Mouse (Mus musculus) heart, postnatal 0 days (tissue): ENCODE data around the gene Gm28043.

Experiments used
- CTCF ChIP-seq: IDR thresholded peaks from 2 replicates; pipeline ENCODE4 v1.5.1; 2016; ENCODE audit warnings: antibody characterized with exemption, control low read depth, low read depth
- EP300 ChIP-seq: IDR thresholded peaks from 2 replicates; pipeline ENCODE4 v1.6.1; 2016; ENCODE audit warnings: antibody characterized with exemption, low read depth

- no peak for TF ChIP-seq CTCF
- no peak for TF ChIP-seq EP300
Measured at GRCm38 (mm10) chr17:29724610-29725009, 109.9 kb downstream of the Gm28043 start.
